25 mouse cellular contexts compared by ENCODE assay signal in the genomic region with DNA sequence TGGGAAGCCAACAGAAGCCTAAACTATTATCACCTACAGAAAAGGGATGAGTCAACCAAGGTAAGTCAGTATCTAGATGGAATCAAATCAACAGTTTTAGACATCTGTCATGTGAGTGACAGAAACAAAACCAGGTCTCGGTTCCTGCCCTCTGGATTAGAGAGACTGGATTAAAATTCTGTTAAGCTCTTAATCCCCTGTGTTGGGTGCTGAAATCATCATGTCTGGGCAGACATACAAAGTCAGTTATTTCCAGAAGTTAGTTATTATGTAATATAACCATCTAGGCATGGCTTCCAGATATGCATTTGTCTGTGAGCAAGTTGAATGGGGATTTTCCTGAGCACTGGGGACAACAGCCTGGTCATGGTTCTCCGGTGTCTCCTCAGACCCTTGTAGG.
"Had no signal": no experiment of that assay in that cellular context is flagged by ENCODE, and none has a peak within 500 bp of the region (broad histone marks: within the 10 kb centered on the region; RNA-seq: fewer than 3 reads in every experiment).

No protein-coding gene starts in this region.

- H3K4me3 ChIP-seq: gastrocnemius, adult 2 months; heart, adult 2 months; heart, embryonic 12.5 days; hindbrain, embryonic 10.5 days; hindbrain, embryonic 12.5 days; intestine, embryonic 15.5 days; limb, embryonic 10.5 days; limb, embryonic 12.5 days had no signal

- H3K36me3 ChIP-seq: heart, embryonic 12.5 days; hindbrain, embryonic 10.5 days; hindbrain, embryonic 12.5 days; intestine, embryonic 15.5 days; limb, embryonic 10.5 days; limb, embryonic 12.5 days had no signal

- H3K9ac ChIP-seq: heart, embryonic 12.5 days; hindbrain, embryonic 12.5 days; hindbrain, embryonic 14.5 days; intestine, embryonic 15.5 days; limb, embryonic 12.5 days had no signal

- H3K4me1 ChIP-seq: hindbrain, embryonic 10.5 days; hindbrain, embryonic 12.5 days; limb, embryonic 10.5 days had no signal

- H3K27ac ChIP-seq: gastrocnemius, adult 2 months; heart, adult 2 months; hindbrain, embryonic 10.5 days; hindbrain, embryonic 12.5 days; hindbrain, embryonic 14.5 days; limb, embryonic 10.5 days; limb, embryonic 12.5 days had no signal

- H3K27me3 ChIP-seq: intestine, embryonic 15.5 days had no signal

- H3K9me3 ChIP-seq: heart, embryonic 12.5 days; hindbrain, embryonic 10.5 days; hindbrain, embryonic 12.5 days; intestine, embryonic 15.5 days; limb, embryonic 10.5 days; limb, embryonic 12.5 days had no signal

- ATAC-seq: forebrain, embryonic 16.5 days; hindbrain, embryonic 16.5 days; inflammation-experienced regulatory T-cells, adult 6 months; intestine, embryonic 15.5 days; intestine, postnatal 0 days had no signal

- H3K4me2 ChIP-seq: heart, embryonic 12.5 days; hindbrain, embryonic 12.5 days; hindbrain, embryonic 14.5 days; intestine, embryonic 15.5 days; limb, embryonic 12.5 days had no signal

- DNase-seq: gastrocnemius, adult 2 months; gastrocnemius, postnatal 10 days; gastrocnemius, postnatal 25 days; heart, adult 11 months; heart, adult 2 months; heart, postnatal 10 days; heart, postnatal 4 days; kidney, adult 18-20 months; kidney, adult 8-10 months; kidney, postnatal 10 days; kidney, postnatal 25 days; kidney, postnatal 4 days; layer of hippocampus, adult 9-11 months; liver had no signal
